Mouse (Mus musculus): ENCODE results near the gene Ms4a5.
A peak's percentile ranks its signal among the peaks of the same experiment; 100 is the strongest.
"Not testable (repeated sequence)": the region's sequence is repeated elsewhere in the genome, so short reads cannot be mapped to it uniquely, and the experiment has no call there.

Ms4a5 gene

DNA sequence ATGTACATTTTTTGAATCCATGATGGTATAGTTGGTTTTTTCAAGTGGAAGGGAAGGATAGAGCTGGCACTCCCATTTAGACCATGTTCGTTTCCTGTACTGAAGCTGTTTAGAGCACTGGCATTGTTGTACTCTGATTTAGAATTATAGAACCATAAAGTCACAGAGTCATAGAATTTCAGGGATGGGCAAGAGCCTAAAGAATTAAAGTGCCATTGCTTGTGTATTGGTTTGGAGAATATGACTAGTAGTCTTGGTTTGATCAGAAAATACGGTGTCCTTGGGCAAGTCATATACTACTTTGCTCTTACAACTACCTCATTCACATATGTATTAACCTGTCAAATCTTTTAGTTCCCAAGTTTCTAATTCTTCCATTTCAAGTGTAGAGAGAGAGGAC lies at the start of gene Ms4a5:
Ms4a5 (minus strand) TSS at position 101 of the 400 bp plus-strand sequence.
- no peak for DNase-seq (ENCODE audit: low spot score)

DNA sequence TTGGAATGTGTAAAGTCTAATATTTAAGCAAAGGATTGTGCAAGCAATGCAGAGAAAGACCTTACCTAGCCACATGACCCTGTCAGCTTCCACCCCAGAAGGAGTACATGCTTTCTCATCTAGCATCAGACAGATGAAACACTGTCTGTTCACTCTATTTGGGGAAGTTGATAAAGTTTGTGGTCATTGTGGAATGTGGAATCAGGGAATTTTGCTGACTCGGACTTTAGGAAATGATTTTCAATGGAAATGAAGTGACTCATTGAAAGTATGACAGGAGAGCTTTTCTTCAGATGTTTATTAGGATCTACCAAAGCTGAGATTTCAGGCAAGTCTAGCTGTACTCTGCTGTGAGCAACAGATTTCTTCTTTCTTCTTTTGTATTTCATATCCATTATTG lies 37.5 kb upstream of the Ms4a5 start:
- no peak for DNase-seq (ENCODE audit: low spot score)

DNA sequence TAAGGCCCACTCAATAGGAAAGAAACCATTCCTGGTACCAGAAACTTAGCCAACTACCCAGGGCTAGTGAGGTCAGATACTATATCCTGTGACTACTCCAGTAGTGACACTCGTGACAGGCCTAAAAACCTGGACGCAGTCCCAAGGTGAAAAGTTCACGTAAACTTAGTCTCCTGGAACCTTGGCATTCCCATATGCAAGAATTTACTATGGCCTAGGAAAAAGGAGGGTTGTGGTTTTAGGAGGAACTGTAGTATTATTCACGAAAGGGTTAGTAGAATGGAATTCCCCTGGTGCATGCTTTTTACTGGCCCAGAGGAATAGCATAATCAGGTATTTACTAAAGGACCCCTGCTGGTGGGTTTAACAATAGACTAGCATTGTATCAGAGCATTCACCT lies 33.1 kb upstream of the Ms4a5 start:
- DNase-seq (ENCODE audit: low spot score), result no peak

DNA sequence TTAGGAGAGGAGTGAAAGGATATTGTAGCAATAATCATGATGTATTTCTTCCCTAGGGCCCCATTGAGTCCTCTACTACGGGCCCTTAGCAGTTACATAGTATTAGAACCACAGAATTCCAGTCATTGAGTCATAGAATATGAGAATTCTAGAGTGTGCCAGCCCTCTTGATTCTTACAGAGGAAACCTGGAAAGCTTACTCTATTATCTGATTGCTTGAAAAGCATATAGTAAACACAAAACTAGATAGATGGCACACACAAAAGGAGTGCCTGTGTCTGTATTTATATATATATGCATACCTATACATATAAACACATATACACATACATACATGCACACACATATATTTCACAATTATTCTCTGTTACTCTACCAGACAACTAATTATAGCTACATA lies 30.7 kb upstream of the Ms4a5 start, which contains the start of gene Ms4a14:
Ms4a14 (minus strand) TSS at position 101 of the 400 bp plus-strand sequence.
- no peak for DNase-seq (ENCODE audit: low spot score)

DNA sequence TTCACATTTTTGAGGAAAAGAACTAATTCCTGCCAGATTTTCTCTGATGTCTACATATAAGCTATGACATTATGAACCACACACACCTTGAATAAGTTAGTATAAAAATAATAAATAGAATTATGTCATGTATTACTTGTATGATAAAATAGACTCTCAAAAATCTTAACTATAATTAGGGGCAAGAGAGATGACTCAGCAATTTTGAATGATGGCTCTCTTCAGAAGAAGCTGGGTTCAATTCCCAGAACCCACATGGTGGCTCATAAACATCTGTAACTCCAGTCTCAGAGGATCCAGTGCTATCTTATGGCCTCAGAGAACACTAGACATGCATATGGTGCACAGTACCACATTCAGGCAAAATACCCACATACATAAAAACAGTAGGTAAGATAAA lies 25.2 kb upstream of the Ms4a5 start:
- no peak for DNase-seq (ENCODE audit: low spot score)

DNA sequence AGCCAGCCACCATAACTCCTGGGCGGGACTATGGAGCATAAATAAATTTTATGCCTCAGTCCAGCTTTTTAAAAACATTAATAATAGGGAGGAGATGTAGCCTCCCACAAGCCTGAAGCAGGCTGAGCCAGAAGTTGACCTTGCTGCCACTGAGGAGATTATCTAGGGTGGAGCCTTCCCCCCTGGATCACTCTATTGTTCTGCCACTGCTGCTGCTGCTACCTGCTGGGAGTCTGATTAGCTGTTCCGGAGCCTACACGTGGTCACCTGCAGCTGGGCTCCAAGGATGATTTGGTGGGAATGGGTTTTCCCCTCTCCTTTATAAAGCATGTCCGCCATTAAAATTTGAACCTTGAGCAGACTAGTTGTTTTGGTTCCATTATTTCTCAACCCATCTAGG lies 15.9 kb upstream of the Ms4a5 start:
- not testable (repeated sequence) for DNase-seq (ENCODE audit: low spot score)

DNA sequence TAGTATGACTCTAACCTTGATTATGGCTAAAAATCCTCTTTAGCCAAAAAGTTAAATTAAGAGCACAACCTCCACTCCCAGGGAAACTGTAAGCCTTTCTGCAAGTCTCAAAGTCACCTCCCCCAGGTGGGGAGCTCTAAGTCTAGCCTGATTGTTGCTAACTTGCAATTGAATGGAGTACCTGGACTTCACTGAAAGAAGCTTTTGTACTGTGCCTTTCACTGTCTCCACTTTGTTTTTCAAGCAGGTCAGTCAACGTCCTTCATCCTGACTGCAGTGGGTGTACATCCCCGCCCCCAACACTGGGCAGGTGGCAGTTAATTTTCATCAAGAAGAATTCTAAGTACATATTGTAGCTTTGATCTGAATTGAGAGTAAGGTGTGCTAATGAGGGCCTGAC lies 15.3 kb upstream of the Ms4a5 start:
- DNase-seq (ENCODE audit: low spot score), result no peak

DNA sequence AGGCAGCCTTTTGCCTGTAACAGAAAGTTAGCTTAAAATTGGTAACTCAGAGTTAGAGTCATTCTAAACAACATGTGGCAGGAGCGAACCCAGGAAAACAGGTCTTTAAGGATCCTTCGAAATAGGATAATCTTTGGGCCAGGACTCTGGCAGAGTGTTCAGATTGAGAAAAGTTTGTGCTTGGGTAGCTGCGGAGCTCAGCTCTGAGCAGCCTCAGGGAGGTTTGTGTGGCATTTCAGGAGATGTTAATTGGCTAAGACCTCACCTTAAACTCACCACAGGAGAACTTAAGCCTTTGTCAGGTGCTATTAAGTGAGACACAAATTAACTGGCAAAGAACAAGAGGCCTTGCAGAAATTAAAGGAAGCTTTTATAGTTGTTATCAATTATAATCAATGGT lies 9.9 kb upstream of the Ms4a5 start:
- DNase-seq (ENCODE audit: low spot score), result not testable (repeated sequence)

DNA sequence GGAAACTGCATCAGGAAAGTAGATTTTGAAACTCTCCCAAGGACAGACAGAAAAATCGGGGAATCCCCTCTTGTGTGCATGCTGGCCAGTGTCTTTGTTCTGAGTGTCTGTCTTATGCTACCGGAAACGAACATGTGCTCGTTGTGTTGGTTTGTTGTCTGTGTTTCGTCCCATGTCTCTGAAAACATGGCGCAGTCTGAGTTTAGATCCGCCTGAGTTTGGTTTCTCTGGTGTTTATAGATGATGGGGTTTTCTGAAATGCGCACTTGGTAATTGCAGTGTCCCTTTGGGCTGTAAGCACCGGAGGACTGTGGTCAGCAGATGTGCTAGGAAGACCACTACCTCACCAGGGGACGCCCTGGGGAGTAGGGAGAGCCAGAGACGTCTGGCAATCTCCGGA lies 9.3 kb upstream of the Ms4a5 start:
- DNase-seq (ENCODE audit: low spot score), result no peak

DNA sequence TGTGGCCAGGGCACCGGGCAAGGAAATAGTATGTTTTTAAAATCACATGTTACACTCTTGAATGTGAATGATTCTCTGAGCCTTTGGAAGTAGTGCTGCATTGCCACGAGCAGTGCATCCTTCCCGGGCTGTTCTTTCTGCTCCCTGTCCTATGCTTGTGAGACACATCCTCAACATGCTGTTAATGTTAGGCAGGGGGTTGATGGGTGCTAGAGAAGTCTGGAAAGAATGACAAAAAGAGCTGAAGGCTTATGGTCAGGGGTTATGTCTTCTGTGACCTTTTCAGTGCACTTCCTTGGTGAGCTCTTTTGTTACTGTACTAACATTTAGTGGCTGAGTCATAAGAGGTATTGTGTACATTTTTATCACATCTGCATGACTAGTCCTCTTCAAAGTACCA lies 3.5 kb downstream of the Ms4a5 start:
- DNase-seq (ENCODE audit: low spot score), result no peak

DNA sequence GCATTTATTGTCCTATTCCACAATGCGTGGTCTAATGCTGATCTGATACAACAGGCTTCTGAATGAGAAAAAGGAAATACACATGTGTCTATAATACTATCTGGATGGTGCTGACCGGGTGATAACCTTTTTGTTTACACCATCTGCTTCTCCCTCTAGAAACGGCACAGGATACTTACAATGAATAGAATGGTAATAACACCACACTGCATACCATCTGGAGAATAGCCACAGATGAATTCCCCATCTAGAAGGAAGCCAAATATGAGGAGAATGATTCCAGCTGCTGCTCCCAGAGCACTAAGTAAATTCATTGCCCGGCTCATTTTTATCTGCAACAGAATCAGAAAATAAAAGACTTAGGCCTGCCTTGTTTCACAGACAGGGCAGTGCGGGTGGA lies 7.2 kb downstream of the Ms4a5 start:
- no peak for DNase-seq (ENCODE audit: low spot score)

DNA sequence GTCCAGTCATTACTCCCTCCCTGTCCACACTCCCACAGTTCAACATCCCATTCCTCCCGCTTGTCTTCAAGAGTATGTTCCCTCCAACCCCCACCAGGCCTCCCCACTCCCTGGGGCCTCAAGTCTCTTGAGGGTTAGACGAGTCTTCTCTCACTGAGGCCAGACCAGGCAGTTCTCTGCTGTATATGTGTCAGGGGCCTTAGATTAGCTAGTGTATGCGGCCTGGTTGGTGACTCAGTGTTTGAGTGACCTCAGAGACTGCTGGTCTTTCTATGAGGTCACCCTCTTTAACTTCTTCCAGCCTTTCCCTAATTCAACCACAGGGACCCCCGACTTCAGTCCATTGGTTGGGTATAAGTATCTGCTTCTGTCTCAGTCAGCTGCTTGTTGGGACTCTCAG lies 16.7 kb downstream of the Ms4a5 start:
- no peak for DNase-seq (ENCODE audit: low spot score)

DNA sequence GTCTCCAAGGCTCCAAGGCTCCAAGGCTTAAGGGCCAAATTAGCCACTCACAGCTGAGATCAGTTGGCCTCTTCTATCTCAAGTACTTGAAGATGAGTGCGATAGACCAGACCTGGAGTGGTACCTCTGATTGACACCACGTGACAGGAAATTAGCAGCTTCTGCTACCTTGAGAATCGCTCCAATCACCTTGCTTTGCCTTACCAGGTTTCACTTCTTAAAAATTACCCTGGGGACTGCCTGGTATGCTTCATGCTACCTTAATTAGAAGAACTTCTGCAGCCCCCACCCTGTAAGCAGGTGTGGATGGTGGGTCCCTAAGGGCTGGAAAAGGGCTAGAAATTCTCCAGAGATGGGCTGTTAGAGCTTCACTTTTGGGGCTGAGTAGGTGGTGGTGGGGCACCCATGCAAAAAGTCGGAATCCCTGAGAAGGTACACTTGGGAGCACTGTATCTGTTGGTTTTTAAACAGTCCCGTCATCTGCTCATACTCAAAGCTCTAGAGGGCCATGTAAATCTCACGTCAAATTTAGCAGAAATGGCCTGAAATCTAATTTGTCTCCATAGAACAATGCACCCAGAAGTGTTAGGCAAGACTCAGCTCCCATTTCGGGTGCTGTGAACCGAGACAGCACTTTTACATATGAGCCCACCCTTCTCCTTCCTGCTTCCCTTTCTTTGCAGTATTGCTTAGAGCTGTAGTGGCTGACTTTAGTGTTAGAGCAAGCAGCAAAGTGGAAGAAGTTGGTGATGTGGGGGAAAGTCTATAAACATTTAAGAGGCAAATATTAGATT lies 17.4 kb downstream of the Ms4a5 start, which contains the start of gene Ms4a1:
Ms4a1 (minus strand) TSS at position 190 of the 794 bp plus-strand sequence.
- peak; percentile 42 for DNase-seq (ENCODE audit: low spot score)

DNA sequence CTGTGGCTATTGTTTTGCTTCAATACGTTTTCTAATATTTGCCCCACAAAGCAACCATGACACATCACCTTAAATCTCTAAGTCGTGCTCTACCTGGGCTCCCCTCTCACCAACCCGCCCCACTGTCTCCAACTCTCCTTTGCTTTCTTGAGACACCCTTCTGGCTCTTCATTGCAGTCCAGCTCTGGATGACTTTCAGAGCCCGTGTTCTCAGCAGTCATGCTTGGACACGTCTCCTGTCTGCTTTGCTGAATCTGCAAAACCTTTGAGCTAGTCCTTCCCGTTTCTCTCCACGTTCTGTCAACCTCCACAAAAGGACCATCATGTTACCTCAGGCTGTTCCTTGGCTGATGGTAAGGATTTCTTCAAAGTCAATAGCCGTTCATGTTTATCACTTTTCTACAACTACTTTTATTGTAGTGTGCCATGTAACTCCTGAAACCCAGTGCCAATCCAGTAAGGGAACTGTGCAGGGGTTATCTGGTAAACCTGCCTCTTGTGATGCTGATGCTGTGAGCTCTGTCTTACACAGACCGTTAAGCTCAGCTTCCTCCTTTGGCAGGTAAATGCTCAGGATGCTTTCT lies 19.0 kb downstream of the Ms4a5 start:
- DNase-seq (ENCODE audit: low spot score), result no peak

DNA sequence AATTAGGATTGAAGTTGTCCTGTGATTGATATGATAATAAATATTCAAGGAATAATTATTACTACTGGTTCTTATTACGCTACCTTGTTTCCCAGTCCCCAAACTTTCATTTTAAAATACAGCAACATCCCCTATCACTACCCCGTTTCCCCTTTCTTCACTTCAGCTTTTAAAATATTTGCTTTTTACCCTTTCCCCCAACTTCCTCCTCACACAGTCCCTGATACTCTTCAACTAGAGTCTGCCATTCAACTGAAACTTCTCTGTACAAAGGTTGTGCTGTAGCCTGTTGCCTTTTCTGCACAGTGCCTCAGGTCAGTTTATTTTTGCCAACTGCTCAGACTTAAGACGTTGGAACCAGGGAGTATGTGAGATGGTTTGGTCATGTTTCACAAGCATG lies 20.1 kb downstream of the Ms4a5 start:
- DNase-seq (ENCODE audit: low spot score), result no peak

DNA sequence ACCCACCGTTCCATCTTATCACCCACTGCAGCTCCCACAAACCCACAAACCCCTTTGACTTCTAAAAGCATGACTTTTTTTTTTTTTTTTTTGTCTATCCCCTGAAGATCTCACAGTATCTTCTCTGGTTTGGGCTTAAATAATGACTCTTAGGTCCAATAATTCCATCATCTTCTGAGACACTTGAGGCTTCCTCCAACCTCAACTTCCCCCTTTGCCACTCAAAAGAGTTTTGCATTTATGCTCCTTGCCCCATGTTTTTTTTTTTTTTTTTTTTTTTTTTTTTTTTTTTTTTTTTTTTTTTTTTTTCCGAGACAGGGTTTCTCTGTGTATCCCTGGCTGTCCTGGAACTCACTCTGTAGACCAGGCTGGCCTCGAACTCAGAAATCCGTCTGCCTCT lies 20.7 kb downstream of the Ms4a5 start:
- DNase-seq (ENCODE audit: low spot score), result not testable (repeated sequence)

DNA sequence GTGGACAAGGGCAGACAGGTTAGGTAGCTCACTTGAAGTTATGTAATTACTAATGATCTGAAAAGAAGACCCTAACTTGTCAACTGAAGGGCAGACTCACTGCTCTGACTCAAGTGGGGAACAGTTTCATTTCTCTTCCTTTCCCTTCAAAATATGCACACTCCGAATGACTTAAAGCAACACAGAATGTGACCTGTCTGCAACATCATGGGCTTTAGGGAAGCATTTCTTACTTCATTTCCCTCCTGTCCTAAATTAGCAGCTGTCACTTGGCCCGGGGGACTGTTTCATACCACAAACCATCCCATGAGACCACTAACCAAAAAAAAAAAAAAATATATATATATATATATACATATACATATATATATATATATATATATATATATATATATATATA lies 22.2 kb downstream of the Ms4a5 start:
- DNase-seq (ENCODE audit: low spot score), result no peak

DNA sequence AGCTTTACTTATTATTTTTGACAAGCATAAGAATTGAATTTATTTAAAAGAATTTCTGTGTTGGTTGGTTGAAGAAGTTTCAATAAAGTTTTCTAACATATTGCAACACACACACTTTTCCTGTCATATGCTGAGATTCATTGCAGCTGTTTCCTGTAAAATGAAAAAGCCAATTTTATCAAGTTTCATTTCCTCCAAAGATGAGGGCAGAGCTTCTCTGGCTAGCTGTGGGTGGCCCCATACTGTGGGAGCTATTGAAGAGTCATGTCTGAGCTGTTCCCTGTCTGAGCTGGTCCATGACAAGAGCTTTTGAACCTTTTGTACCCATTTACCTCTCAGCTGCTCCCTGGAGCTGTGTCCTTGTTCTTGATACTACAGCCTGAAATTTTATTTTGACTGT lies 39.4 kb downstream of the Ms4a5 start:
- peak; percentile 30 for DNase-seq (ENCODE audit: low spot score)

DNA sequence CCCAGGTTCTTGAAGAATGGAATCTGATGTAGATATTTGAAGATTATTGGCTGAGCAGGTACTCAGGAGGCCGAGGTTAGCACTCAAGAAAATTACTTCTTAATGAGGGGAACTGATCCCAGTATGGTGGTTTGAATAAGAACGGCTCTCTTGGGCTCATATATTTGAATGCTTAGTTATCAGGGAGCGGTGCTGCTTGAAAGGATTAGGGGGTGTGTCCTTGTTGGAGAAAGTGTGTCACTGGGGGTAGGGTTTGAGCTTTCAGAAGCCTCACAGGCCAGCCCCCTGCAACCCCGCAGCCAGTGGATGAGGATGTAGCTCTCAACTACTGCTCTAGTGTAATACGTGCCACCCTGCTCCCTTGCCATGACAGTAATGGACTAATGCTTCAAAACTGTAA lies 41.1 kb downstream of the Ms4a5 start:
- DNase-seq (ENCODE audit: low spot score), result no peak

DNA sequence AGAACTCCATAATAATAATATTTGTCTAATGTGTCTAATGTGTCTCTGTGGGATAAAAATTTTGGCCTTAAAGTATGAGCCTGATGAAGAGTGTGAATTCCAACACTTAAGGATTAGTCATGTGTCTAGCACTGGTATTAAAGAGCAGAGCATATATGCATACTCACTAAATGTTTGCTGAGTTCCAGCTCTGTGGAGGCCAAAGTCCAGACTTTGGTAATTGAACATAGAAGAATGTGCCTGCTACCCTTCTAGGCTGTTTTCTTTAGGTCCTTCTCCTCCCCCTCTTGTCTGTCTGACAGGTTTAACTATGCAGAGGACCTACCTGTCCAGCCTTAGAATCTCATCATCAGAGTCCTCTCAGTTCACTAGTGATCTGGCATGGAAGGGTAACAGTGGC lies 47.9 kb downstream of the Ms4a5 start:
- DNase-seq (ENCODE audit: low spot score), result no peak

DNA sequence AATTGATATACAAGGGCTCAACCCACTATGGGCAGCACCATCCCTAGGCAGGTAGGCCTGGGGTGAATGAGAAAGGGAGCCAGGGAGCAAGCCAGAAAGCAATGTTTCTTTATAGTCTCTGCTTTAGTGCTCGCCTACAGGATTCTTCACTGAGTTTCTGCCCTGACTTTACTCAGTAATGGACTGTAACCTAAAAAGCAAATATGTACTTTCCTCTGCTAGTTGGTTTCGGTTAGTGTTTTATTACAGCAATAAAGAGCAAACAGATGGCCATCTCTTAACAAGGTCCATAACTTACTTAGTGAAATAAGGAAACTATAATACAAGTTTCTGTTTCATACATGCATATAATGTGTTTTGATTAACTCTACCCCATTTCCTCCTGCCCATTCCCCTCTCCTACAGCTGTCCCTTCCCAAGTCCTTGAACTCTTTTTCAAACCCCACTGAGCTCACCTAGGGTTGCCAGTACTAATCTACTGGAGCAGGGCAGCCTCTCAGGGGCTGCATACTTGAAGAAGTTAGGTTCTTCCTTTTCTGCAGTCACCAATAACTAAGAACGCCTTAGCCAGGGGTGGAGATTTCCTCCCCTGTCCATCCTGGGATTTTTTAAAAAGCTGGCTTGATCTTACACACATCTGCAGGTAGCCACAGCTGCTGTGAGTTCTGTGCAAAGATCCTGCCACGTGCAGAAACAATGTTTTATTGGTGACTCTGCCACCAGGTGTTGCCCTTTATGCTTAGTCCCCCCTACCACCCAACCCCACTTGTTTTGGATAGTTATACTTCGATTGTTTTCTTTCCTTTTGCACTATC lies 48.5 kb downstream of the Ms4a5 start:
- DNase-seq (ENCODE audit: low spot score), result no peak

DNA sequence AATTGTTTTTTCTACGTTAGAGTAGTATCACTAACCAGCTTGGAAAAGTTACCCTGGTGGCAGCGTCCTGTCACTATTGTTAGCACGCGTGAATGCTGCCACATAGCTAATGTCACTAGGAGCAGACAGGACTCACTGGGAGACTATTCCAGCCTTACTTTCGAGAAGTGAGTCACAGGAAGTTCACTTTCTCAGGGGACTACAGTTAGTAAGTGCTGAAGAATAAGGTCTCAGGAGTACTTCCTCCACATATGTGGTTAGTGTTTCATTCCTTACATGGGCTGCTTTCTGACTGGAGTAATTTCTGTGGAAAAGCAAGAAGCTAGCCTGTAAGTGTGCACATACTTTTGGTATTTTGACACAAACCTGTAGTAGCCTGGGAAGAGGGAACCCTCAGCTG lies 49.4 kb downstream of the Ms4a5 start:
- DNase-seq (ENCODE audit: low spot score), result no peak

DNA sequence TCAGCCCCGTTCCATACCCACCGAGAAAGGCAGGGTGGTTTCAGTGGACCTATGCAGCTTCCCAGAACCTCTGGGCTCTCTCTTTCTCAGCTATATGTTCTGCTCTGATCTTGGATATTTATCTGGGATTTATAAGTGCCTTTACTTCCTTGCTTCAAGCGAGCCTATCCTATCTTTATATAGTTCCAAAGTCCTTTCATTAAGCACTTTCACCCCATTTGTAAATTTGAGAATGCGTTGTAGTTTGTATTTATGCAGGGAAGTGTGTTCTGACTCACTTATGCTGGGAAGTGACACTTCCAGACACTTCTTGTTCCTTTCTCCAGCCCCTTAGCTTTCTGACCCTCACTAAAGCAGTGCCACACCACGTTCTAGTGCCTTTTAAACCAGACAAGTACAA lies 51.3 kb downstream of the Ms4a5 start, which contains the start of gene Ms4a12:
Ms4a12 (minus strand) TSS at position 101 of the 400 bp plus-strand sequence.
- DNase-seq (ENCODE audit: low spot score), result no peak
